Mouse (Mus musculus) forebrain, embryonic 12.5 days (tissue): ENCODE measurements around the gene Gm8024. TPM values are rescaled to one million over a fixed set of nuclear protein-coding genes. Genes with fewer than 3 reads are reported as not detected.
A peak's percentile ranks its signal among the peaks of the same experiment; 100 is the strongest.
"Not testable (repeated sequence)": the region's sequence is repeated elsewhere in the genome, so short reads cannot be mapped to it uniquely, and the experiment has no call there.

Experiments
- ATAC-seq: fragments of 200-750 bp; cut with Nextera tagmentation; 2 replicates; pipeline ENCODE4 v1.8.0; 2017; ENCODE audit warnings: moderate TSS enrichment; ENCODE audit not compliant: low FRiP score
- H3K27ac ChIP-seq: fragments of 300-500 bp; sonication (generic); 2 replicates; pipeline ENCODE4 v1.5.1; 2016; ENCODE audit warnings: mild to moderate bottlenecking
- H3K27me3 ChIP-seq: fragments of 300-500 bp; sonication (generic); 2 replicates; pipeline ENCODE4 v1.6.1; 2016; ENCODE audit warnings: mild to moderate bottlenecking
- H3K36me3 ChIP-seq: fragments of 300-500 bp; sonication (generic); replicated peaks from 2 replicates; pipeline ENCODE4 v1.6.1; 2016; ENCODE audit warnings: mild to moderate bottlenecking
- H3K4me1 ChIP-seq: fragments of 300-500 bp; sonication (generic); 2 replicates; pipeline ENCODE4 v1.6.1; 2016
- H3K4me2 ChIP-seq: fragments of 300-500 bp; sonication (generic); 2 replicates; pipeline ENCODE4 v1.6.1; 2016; ENCODE audit warnings: mild to moderate bottlenecking, moderate library complexity
- H3K4me3 ChIP-seq: fragments of 300-500 bp; sonication (generic); replicated peaks from 2 replicates; pipeline ENCODE4 v1.5.1; 2016; ENCODE audit warnings: mild to moderate bottlenecking
- H3K9ac ChIP-seq: fragments of 300-500 bp; sonication (generic); 2 replicates; pipeline ENCODE4 v1.6.1; 2016; ENCODE audit warnings: mild to moderate bottlenecking
- H3K9me3 ChIP-seq: fragments of 300-500 bp; sonication (generic); 2 replicates; pipeline ENCODE4 v1.6.1; 2016
- WGBS: fragments of 180-500 bp; shearing (Covaris S2); methylation state at CpG from one replicate; pipeline ENCODE4 v1.1.7; 2016; 5-methylcytosine and 5-hydroxymethylcytosine counted together
- polyA plus RNA-seq: library from polyadenylated mRNA; unstranded; fragments of >200 nt; fragmentation: Nextera tagmentation; extraction: Ambion mirVana; gene quantifications from 2 replicates; pipeline ENCODE4 v1.2.1, GENCODE M21; 2016

Gene Gm8024
- not detected in 2 replicates for polyA plus RNA-seq

DNA sequence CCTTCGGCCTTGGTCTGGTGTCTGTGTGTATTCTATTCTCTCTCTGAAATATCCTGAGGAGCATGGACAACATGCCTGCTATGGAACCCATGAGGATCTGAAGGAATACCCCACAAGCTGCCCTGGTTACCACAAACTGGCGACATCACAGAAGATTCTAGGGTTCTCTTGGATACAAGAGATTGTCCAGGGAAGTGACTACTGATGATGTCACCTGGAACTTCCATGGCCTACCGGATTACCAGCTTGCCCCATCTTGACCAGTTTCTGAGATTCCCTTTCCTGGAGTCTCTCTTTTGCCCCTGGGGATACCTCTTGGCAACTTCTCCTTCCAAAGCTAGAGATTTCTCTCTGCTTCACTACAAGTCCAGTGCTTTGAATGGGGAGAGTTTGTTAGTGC lies at the start of gene Gm8024:
Gm8024 (minus strand) TSS at position 101 of the 400 bp plus-strand sequence.
- H3K27ac ChIP-seq, H3K4me3 ChIP-seq, H3K4me1 ChIP-seq, H3K27me3 ChIP-seq, H3K9ac ChIP-seq, H3K36me3 ChIP-seq, ATAC-seq, H3K9me3 ChIP-seq, H3K4me2 ChIP-seq: not testable (repeated sequence)
- WGBS, result 93% methylated on average over 1 of the region's 3 CpGs

DNA sequence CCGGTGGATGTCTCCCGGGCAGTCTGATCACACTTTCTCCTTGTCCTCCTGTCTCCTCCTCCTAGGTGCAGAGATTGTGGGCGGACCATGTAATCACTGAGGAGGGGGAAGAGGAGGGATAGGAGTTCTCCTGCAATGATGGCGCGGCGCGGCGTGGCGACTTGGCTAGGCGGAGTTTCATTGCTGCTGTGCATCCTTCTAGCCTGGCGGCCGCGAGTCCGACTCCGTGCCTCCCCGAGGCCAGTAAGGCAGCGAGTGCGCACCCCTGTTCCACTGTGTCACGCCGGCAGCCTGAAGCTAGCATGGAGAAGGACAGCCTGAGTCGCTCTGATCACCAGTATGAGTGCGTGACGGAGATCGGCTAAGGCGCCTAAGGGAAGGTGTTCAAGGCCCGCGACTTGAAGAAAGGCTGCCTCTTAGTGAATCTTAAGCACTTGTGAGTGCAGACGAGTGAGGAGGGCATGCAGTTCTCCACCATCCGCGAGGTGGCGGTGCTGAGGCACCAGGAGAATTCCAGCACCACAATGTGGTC lies 19.2 kb upstream of the Gm8024 start:
- ATAC-seq, result 0 out of 2 replicates have a peak, but pooled peaks have one; percentile 30
- H3K4me1 ChIP-seq, H3K27me3 ChIP-seq, H3K4me3 ChIP-seq, H3K9ac ChIP-seq, H3K36me3 ChIP-seq, H3K9me3 ChIP-seq, H3K4me2 ChIP-seq, H3K27ac ChIP-seq: not testable (repeated sequence)
- WGBS, result 14% methylated on average over 18 of the region's 31 CpGs

DNA sequence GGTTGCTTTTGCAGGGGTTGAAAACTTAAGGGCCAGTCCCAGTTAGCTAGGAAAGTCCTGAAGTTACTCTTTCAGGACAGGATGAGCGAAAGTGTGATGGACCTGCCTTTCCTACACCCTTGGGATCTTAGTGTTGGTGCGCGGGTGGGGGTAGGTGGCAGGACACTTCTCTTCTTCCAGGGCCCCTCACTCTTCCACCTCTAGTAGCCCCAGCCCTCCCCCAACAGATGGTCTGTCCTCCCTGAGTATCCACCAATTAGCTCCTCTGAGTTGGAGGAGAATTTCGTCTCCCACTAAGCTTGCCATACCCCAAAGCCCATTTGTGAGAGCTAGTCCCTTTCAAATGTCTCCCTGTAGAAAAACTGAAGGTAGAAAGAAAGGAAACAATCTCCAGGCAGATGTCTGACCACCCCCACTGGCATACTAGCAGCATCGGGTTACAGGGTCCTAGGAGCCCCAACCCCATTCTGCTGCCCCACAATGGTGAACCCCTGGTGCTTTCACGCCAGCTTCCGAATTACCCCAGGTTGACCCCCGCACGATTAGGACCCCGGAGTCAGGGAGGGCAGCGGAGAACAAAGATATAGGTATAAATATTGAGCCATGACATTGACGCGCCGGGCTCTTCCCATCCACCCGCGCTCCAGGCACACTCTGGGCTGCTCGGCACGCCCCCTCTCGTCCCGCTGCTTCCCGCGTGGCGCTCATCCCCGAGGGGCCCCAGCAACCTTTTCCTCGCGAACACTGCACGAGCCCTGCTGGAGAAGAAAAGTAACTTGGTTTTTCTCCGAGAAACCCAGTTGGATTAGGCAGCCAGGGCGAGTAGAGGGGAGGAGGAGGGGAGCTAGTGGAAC lies 18.5 kb upstream of the Gm8024 start:
- not testable (repeated sequence) for H3K4me1 ChIP-seq, H3K27ac ChIP-seq, H3K4me3 ChIP-seq, H3K27me3 ChIP-seq, H3K4me2 ChIP-seq, H3K9me3 ChIP-seq, H3K36me3 ChIP-seq, H3K9ac ChIP-seq
- WGBS, result 28% methylated on average over 23 of the region's 29 CpGs
- peak; percentile 46; the same call in 1 of the 2 replicates for ATAC-seq

DNA sequence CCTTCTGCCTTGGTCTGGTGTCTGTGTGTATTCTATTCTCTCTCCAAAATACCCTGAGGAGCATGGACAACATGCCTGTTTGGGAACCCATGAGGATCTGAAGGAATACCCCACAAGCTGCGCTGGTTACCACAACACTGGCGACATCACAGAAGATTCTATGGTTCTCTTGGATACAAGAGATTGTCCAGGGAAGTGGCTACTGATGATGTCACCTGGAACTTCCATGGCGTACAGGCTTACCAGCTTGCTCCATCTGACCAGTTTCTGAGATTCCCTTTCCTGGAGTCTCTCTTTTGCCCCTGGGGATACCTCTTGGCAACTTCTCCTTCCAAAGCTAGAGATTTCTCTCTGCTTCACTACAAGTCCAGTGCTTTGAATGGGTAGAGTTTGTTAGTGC lies 21.8 kb downstream of the Gm8024 start, which contains the start of gene Gm8020:
Gm8020 (minus strand) TSS at position 101 of the 400 bp plus-strand sequence.
- H3K4me2 ChIP-seq, result not testable (repeated sequence)

More for the DNA sequence above, 21.8 kb downstream of the Gm8024 start, which contains the start of gene Gm8020:
- not testable (repeated sequence) for H3K4me1 ChIP-seq, H3K9ac ChIP-seq, ATAC-seq, H3K4me3 ChIP-seq, H3K36me3 ChIP-seq, H3K9me3 ChIP-seq, H3K27me3 ChIP-seq, H3K27ac ChIP-seq
- WGBS, result 90% methylated on average over 2 of the region's 3 CpGs

Other genes starting within 250 kb of the Gm8024 start
- not detected in 2 replicates for gene Gm9611, start 226.9 kb downstream of the Gm8024 start, polyA plus RNA-seq
- gene Gm7995, start 214.1 kb downstream of the Gm8024 start, polyA plus RNA-seq, result not detected in 2 replicates
- gene Gm8005, start 84.6 kb downstream of the Gm8024 start, polyA plus RNA-seq, result not detected in 2 replicates
- not detected in 2 replicates for gene Gm8011, start 60.4 kb downstream of the Gm8024 start, polyA plus RNA-seq
- not detected in 2 replicates for gene Gm8020, start 21.9 kb downstream of the Gm8024 start, polyA plus RNA-seq
- gene Gm17124, start 75.6 kb upstream of the Gm8024 start, polyA plus RNA-seq, result not detected in 2 replicates
- not detected in 2 replicates for gene Gm3633, start 117.6 kb upstream of the Gm8024 start, polyA plus RNA-seq
- not detected in 2 replicates for gene Gm10378, start 131.7 kb upstream of the Gm8024 start, polyA plus RNA-seq
- not detected in 2 replicates for gene Gm3015, start 244.5 kb upstream of the Gm8024 start, polyA plus RNA-seq